Mouse (Mus musculus) heart, adult 2 months (tissue): Measurements from ENCODE around the gene Igdcc3. TPM values are rescaled to one million over a fixed set of nuclear protein-coding genes. Genes with fewer than 3 reads are reported as not detected.
"Not testable (repeated sequence)": the region's sequence is repeated elsewhere in the genome, so short reads cannot be mapped to it uniquely, and the experiment has no call there.

Experiments used
- DNase-seq, 2 experiments: peaks; one replicate each; pipeline ENCODE4 v3.0.0; 2021
- H3K27ac ChIP-seq: fragments of 200-600 bp; 2 replicates; pipeline ENCODE4 v1.8.1; 2022
- H3K27me3 ChIP-seq: fragments of 200-500 bp; 2 replicates; pipeline ENCODE4 v1.6.1; 2012; ENCODE audit warnings: mild to moderate bottlenecking, low read length, inconsistent platforms, mixed read lengths; ENCODE audit not compliant: control insufficient read depth, insufficient read depth
- H3K36me3 ChIP-seq: fragments of 200-500 bp; 2 replicates; pipeline ENCODE4 v1.6.1; 2012; ENCODE audit warnings: low read length, inconsistent platforms; ENCODE audit not compliant: control insufficient read depth, insufficient read depth
- H3K4me1 ChIP-seq: fragments of 200-500 bp; 2 replicates; pipeline ENCODE4 v1.6.1; 2011; ENCODE audit warnings: low read length; ENCODE audit not compliant: control insufficient read depth, insufficient read depth
- H3K4me3 ChIP-seq: fragments of 200-600 bp; 2 replicates; pipeline ENCODE4 v1.8.1; 2022
- H3K79me2 ChIP-seq: fragments of 200-500 bp; replicated peaks from 2 replicates; pipeline ENCODE4 v1.6.1; 2012; ENCODE audit warnings: mild to moderate bottlenecking, inconsistent platforms, low read length, moderate library complexity, mixed read lengths; ENCODE audit not compliant: control insufficient read depth, insufficient read depth
- H3K9ac ChIP-seq: fragments of 200-500 bp; 2 replicates; pipeline ENCODE4 v1.6.1; 2012; ENCODE audit warnings: low read depth, mild to moderate bottlenecking, control low read depth, inconsistent platforms, low read length, mixed read lengths
- CTCF ChIP-seq: fragments of 200-600 bp; IDR thresholded peaks from 2 replicates; pipeline ENCODE4 v1.8.1; 2022; ENCODE audit warnings: antibody characterized with exemption, mild to moderate bottlenecking, moderate library complexity
- EP300 ChIP-seq: fragments of 200-500 bp; IDR thresholded peaks from 2 replicates; pipeline ENCODE4 v1.6.1; 2011; ENCODE audit warnings: low read depth, low read length, control low read depth; ENCODE audit not compliant: insufficient read depth
- POLR2A ChIP-seq: fragments of 200-500 bp; IDR thresholded peaks from 2 replicates; pipeline ENCODE4 v1.6.1; 2011; ENCODE audit warnings: mild to moderate bottlenecking, low read depth, low read length, control low read depth; ENCODE audit not compliant: insufficient read depth
- WGBS: fragments of 180-500 bp; shearing (Covaris S2); methylation state at CpG from one replicate; pipeline ENCODE4 v1.1.7; 2018; 5-methylcytosine and 5-hydroxymethylcytosine counted together
- intact Hi-C: fragments of 180-260 bp; cut with DNase I; formaldehyde crosslinking; loops from one replicate; pipeline ENCODE4 v1.15.1; 2025
- polyA plus RNA-seq: library from polyadenylated mRNA; depleted of rRNA; stranded (reverse); fragments of >200 nt; gene quantifications from 2 replicates; pipeline ENCODE4 v1.2.3, GENCODE M21; 2012
- total RNA-seq, 2 experiments: library from RNA; stranded (reverse); gene quantifications; 2 replicates each; pipeline ENCODE4 v1.2.3; 2021

Gene Igdcc3
- total and polyA plus RNA-seq, 3 experiments = 0.07 to 0.16 (median 0.10) TPM

DNA sequence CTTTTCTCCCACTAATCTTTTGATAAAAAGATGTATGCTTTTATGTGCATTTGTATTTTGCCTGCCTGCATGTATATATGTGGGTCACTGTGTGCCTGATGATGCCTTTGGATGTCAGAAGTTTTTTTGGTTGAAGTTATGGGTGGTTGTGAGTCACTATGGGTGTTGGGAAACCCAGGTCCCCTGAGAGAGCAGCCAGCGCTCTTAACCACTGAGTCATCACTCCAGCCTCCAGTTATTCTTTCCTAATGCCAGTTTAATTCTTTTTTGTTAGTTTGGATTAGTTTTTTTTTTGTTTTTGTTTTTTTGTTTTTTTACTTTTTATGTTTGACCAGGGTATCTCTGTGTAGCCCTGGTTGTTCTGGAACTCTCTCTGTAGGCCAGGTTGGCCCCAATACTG lies 59.6 kb downstream of the Igdcc3 start:
- WGBS = 30% methylated on average over 1 of the region's 1 CpGs
- H3K9ac ChIP-seq = no peak overlapping the region
- H3K79me2 ChIP-seq = no peaks in the 10 kb centered on the region
- no peaks in the 10 kb centered on the region for H3K27me3 ChIP-seq
- peak overlapping the region; percentile 95 for H3K27ac ChIP-seq
- intact Hi-C loops = no loop called here
- H3K4me1 ChIP-seq = peaks cover 15% of the 10 kb centered on the region
- H3K4me3 ChIP-seq = no peak overlapping the region
- DNase-seq = peak; percentile 59 to 73
- peaks cover 6% of the 10 kb centered on the region; the same call in 1 of the 2 replicates for H3K36me3 ChIP-seq
- TF ChIP-seq EP300 (0 out of 2 replicates have a peak, but pooled peaks have one; percentile 19), CTCF (no peak)

DNA sequence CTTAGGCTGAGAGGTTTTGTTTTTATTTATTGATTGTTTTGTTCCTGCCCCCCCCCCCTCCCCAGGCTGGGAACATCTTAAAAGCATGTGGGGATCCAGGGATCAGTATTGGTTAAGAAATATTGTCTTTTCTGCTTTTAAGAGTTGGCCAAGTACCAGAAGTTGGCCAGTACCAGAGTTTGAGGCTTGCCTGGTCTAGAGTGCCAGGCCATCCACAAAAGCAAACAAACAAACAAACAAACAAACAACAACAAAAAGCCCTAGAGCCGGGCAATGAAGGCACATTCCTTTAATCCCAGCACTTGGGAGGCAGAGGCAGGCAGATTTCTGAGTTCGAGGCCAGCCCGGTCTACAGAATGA lies 60.0 kb downstream of the Igdcc3 start:
- no peak overlapping the region for H3K4me3 ChIP-seq
- H3K27me3 ChIP-seq = no peaks in the 10 kb centered on the region
- WGBS = 56% methylated on average over 3 of the region's 3 CpGs
- no peak for DNase-seq
- no peak overlapping the region; the same call in 1 of the 2 replicates for H3K9ac ChIP-seq
- H3K36me3 ChIP-seq = peaks cover 3% of the 10 kb centered on the region; the same call in 1 of the 2 replicates
- intact Hi-C loops = no loop called here
- peaks cover 11% of the 10 kb centered on the region for H3K4me1 ChIP-seq
- no peak for TF ChIP-seq POLR2A
- no peak for TF ChIP-seq CTCF
- TF ChIP-seq EP300 = no peak
- H3K79me2 ChIP-seq = no peaks in the 10 kb centered on the region
- H3K27ac ChIP-seq = peak overlapping the region; percentile 95

DNA sequence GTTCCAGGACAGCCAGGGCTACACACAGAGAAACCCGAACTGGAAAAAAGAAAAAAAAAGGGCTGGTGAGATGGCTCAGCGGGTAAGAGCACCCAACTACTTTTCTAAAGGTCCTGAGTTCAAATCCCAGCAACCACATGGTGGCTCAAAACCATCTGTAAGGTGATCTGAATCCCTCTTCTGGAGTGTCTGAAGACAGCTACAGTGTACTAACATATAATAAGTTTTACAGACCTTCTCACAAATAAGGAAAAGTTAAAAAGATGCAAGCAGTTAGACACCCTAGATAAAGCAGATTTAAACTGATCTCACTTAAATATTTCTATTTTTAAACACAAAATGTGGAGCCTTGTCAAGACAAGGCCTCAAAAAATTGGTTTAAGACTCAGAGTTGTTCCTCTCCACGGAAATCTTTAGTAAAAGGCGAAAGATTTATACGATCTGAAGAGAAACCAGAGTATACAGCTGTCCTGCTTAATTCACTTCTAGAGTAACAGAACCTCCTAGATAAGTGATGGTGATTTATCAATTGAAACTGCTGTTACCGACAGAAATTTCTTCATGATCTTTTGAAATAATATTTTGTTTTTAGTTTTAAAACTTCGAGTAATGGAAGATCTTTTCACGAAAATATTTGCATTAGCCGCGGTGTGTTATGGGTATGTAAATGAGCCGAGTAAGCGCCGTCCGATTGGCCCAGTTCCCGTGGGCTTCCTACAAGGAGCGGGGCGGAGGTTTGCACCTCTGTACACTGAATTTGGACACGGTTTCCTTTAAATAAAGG lies 60.6 kb downstream of the Igdcc3 start:
- intact Hi-C loops = no loop called here
- H3K4me1 ChIP-seq = peaks cover 8% of the 10 kb centered on the region

DNA sequence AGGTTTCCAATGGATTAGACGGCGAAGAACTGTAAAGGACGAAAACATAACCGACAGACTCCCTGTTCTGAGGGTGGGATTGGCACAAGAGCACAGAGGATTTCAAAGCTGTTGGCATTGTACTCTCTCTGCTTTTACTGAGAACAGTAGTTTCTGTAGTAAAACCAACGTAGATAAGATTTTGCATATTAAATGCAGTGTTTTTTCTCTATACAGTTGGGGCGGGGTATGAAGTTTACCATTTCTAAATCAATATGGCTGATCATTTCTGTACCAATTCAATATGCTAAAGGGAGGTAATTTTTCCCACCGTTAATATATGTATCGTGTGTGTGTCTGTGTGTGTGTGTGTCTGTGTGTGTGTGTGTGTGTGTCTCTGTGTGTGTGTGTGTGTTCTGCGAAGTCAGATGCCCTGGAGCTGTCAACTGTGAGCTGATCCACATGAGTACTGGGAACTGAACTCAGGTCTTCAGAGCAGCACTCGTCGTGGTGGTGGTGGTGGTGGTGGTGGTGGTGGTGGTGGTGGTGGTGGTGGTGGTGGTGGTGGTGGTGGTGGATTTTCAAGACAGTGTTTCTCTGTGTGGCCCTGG lies 61.3 kb downstream of the Igdcc3 start:
- intact Hi-C loops = no loop called here
- H3K27me3 ChIP-seq = no peaks in the 10 kb centered on the region
- peak overlapping the region; percentile 95 for H3K27ac ChIP-seq
- H3K9ac ChIP-seq = peak overlapping the region; percentile 95
- peak overlapping the region; percentile 60 for H3K4me3 ChIP-seq
- TF ChIP-seq POLR2A (no peak; the same call in 1 of the 2 replicates), CTCF (no peak), EP300 (no peak)
- 31% methylated on average over 11 of the region's 11 CpGs for WGBS
- no peaks in the 10 kb centered on the region for H3K36me3 ChIP-seq
- H3K4me1 ChIP-seq = peaks cover 6% of the 10 kb centered on the region
- no peaks in the 10 kb centered on the region for H3K79me2 ChIP-seq
- DNase-seq = no peak

More for the DNA sequence above, 60.6 kb downstream of the Igdcc3 start:
- H3K79me2 ChIP-seq = no peaks in the 10 kb centered on the region
- 2% methylated on average over 18 of the region's 18 CpGs for WGBS
- H3K27ac ChIP-seq = peak overlapping the region; percentile 95
- peak overlapping the region; percentile 95 for H3K9ac ChIP-seq
- DNase-seq = peak; percentile 82 to 86
- peak overlapping the region; percentile 60 for H3K4me3 ChIP-seq
- no peaks in the 10 kb centered on the region for H3K36me3 ChIP-seq
- no peaks in the 10 kb centered on the region for H3K27me3 ChIP-seq
- no peak for TF ChIP-seq EP300
- 0 out of 2 replicates have a peak, but pooled peaks have one; percentile 55 for TF ChIP-seq POLR2A

DNA sequence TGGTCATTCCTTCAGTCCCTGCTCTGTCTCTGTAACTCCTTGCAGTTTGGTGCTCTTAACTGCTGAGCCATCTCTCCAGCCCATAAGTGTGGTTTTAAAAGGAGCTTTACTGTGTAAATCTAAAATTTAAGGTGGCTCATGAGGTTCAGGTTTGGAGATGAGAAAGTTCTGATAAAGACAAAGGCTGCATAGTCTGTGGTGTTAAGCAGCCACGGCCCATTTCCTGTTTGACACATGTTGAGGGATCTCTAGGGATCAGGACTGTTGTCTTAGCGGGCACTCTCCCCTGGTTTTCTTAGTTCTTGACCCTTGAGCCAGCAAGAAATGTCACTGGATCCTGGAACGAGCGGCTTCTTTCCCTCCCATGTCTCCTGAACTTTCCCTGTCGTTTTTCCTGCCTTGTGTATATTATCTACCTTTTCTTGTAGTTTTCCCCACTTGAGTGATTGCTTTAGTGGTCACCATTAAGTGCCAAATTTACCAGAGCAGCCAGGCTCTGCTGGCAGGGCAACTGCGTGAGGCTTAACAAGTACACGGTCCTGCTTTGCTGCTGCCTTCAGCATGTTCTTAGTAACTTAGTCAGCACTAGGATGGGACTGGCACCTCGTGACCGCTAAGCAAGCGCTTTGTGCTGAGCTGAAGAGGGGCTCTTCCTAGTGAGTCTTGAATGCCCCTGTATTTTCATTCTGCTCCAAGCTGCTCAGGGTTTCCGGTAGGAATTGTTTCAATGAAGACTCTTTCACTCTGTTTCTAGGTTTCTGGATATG lies 64.2 kb downstream of the Igdcc3 start:
- no peak overlapping the region for H3K27ac ChIP-seq
- no peak for DNase-seq
- peaks cover 5% of the 10 kb centered on the region for H3K4me1 ChIP-seq
- H3K36me3 ChIP-seq = no peaks in the 10 kb centered on the region
- TF ChIP-seq EP300 = no peak
- no peak for TF ChIP-seq CTCF
- TF ChIP-seq POLR2A = no peak
- no peaks in the 10 kb centered on the region for H3K27me3 ChIP-seq
- WGBS = 52% methylated on average over 11 of the region's 11 CpGs
- no peak overlapping the region for H3K4me3 ChIP-seq
- H3K79me2 ChIP-seq = no peaks in the 10 kb centered on the region
- intact Hi-C loops = no loop called here
- peak overlapping the region; percentile 33; the same call in 1 of the 2 replicates for H3K9ac ChIP-seq

DNA sequence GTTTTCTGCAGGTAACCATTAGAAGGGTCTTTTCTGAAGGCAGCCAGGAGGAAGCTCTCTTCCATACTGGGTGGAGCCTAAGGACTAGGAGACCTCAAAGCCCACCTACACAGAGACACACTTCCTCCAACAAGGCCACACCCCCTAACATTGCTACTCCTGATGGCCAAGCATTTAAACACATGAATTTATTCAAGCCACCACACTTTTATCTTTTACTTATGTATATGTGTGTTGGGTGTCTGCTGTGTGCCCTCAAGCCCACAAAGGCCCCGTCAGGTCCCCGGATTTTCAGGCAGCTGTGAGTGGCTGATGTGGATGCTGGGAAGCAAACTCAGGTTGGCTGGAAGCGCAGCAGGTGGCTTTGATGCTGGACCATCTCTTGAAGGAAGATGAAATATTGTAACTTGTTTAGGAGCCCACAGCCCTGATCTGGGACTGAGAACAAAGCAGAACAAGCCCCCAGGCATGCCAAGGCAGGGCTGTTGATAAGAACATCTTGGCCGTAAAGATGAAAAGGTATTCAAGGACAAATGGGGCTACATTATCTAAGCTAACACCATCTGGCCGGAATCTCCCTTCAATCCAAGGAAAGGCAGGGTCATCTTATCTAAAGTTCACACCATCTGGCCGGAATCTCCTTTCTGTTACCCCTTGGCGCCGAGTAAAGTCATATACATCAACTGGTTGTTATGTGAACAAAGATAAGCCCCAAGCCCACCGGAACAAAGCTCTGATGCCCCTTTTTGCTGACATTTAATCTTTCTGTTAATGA lies 66.2 kb downstream of the Igdcc3 start:
- H3K27me3 ChIP-seq, H3K4me3 ChIP-seq, intact Hi-C loops, H3K4me1 ChIP-seq, DNase-seq, H3K79me2 ChIP-seq, H3K27ac ChIP-seq, H3K9ac ChIP-seq, H3K36me3 ChIP-seq: not testable (repeated sequence)
- WGBS = 72% methylated on average over 9 of the region's 9 CpGs
